Comparison of ENCODE assay signal across 13 mouse cellular contexts in the genomic region with DNA sequence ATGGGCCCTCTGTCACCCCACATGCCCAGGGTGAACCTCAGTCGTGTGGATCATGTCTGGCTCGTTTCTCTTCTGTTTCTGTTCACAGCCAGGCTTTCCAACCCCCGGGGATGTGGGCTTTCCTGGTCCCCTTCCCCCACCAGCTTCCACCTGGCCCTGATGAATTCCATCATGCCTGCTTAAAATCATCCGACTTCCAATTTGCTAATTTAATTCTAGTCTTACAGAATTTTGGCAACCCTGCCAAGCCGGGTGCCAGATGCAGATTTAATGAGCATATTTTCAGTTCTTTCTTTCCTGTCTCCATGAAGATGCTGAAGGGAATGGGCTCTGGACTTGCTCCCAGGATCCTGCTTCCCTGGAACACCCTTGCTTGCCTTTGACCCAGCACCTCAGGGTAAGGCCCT. TPM values are rescaled to one million over a fixed set of nuclear protein-coding genes. Genes with fewer than 3 reads are reported as not detected.
A peak's percentile ranks its signal among the peaks of the same experiment; 100 is the strongest.
DNase-seq lines count a peak whose midpoint lies in the region; ATAC-seq and TF ChIP-seq lines count a peak whose summit lies in the region.
"Had no signal": no experiment of that assay in that cellular context is flagged by ENCODE, and none has a peak within 500 bp of the region (broad histone marks: within the 10 kb centered on the region; RNA-seq: fewer than 3 reads in every experiment).

No protein-coding gene starts in this region.

- no peaks in the 10 kb centered on the region for H3K9me3 ChIP-seq in midbrain, embryonic 16.5 days (replicated peaks; ENCODE audit: control insufficient read depth, low read length, poor library complexity, severe bottlenecking)
- no peaks in the 10 kb centered on the region for H3K9me3 ChIP-seq in midbrain, embryonic 13.5 days
- H3K9me3 ChIP-seq in stomach, embryonic 16.5 days (replicated peaks; ENCODE audit: control insufficient read depth, low read length): no peaks in the 10 kb centered on the region
- H3K9me3 ChIP-seq: liver, embryonic 15.5 days; midbrain, embryonic 15.5 days had no signal

- no peaks in the 10 kb centered on the region for H3K36me3 ChIP-seq in midbrain, embryonic 16.5 days (ENCODE audit: control insufficient read depth, insufficient read depth, low read length)
- no peaks in the 10 kb centered on the region for H3K36me3 ChIP-seq in midbrain, embryonic 13.5 days
- no peaks in the 10 kb centered on the region for H3K36me3 ChIP-seq in stomach, embryonic 16.5 days (ENCODE audit: control insufficient read depth, insufficient read depth, low read length)
- H3K36me3 ChIP-seq: liver, embryonic 15.5 days; midbrain, embryonic 15.5 days had no signal

- no peaks in the 10 kb centered on the region; the same call in 1 of the 2 replicates for H3K4me1 ChIP-seq in midbrain, embryonic 16.5 days (ENCODE audit: control insufficient read depth, insufficient read depth, low read length)
- H3K4me1 ChIP-seq in midbrain, embryonic 13.5 days (replicated peaks): no peaks in the 10 kb centered on the region
- peaks cover 3% of the 10 kb centered on the region; the same call in 1 of the 2 replicates for H3K4me1 ChIP-seq in stomach, embryonic 16.5 days (ENCODE audit: control insufficient read depth, insufficient read depth, low read length)
- H3K4me1 ChIP-seq: liver, embryonic 15.5 days; midbrain, embryonic 15.5 days had no signal

- TF ChIP-seq CTCF in left cerebral cortex, adult 2 months (IDR thresholded peaks at IDR 0.05): no peak

- 43% methylated on average over 5 of the region's 5 CpGs for WGBS in midbrain, embryonic 16.5 days
- 61% methylated on average over 5 of the region's 5 CpGs for WGBS in midbrain, embryonic 13.5 days
- WGBS in stomach, embryonic 16.5 days: 37% methylated on average over 5 of the region's 5 CpGs

- H3K4me3 ChIP-seq in midbrain, embryonic 16.5 days (ENCODE audit: low read depth, low read length): no peak overlapping the region
- no peak overlapping the region for H3K4me3 ChIP-seq in midbrain, embryonic 13.5 days (replicated peaks)
- no peak overlapping the region for H3K4me3 ChIP-seq in left cerebral cortex, adult 2 months
- H3K4me3 ChIP-seq in stomach, embryonic 16.5 days (replicated peaks; ENCODE audit: low read length): no peak overlapping the region
- H3K4me3 ChIP-seq: liver, embryonic 15.5 days; midbrain, embryonic 15.5 days had no signal

- DNase-seq in frontal cortex, postnatal 14 days (ENCODE audit: low spot score in 2 of 2): peak; percentile 68 to 74
- peak; percentile 60 to 66 for DNase-seq in left cerebral cortex, adult 2 months (ENCODE audit: extremely low spot score in 1 of 2, low spot score in 2 of 2)
- no peak for DNase-seq in thymus, adult 18-20 months
- no peak for DNase-seq in c-Kit-positive CD71-positive TER-119-positive erythroid progenitor cells, embryonic 14.5 days (ENCODE audit: low spot score)
- DNase-seq in cerebellum, adult 9-10 months: no peak
- DNase-seq: heart, adult 18-20 months; kidney, postnatal 36 days had no signal

- H3K9ac ChIP-seq in midbrain, embryonic 16.5 days (ENCODE audit: low read depth, low read length): no peak overlapping the region
- no peak overlapping the region for H3K9ac ChIP-seq in midbrain, embryonic 13.5 days (replicated peaks)
- no peak overlapping the region for H3K9ac ChIP-seq in stomach, embryonic 16.5 days (ENCODE audit: low read length)
- H3K9ac ChIP-seq: liver, embryonic 15.5 days; midbrain, embryonic 15.5 days had no signal

- no peaks in the 10 kb centered on the region for H3K27me3 ChIP-seq in midbrain, embryonic 16.5 days (ENCODE audit: control insufficient read depth, insufficient read depth, low read depth, low read length)
- H3K27me3 ChIP-seq in midbrain, embryonic 13.5 days: no peaks in the 10 kb centered on the region
- H3K27me3 ChIP-seq in stomach, embryonic 16.5 days (ENCODE audit: control insufficient read depth, insufficient read depth, low read length): no peaks in the 10 kb centered on the region
- H3K27me3 ChIP-seq: liver, embryonic 15.5 days; midbrain, embryonic 15.5 days had no signal

- H3K4me2 ChIP-seq in midbrain, embryonic 16.5 days (ENCODE audit: low read length): no peak overlapping the region
- H3K4me2 ChIP-seq in midbrain, embryonic 13.5 days (replicated peaks): no peak overlapping the region
- no peak overlapping the region for H3K4me2 ChIP-seq in stomach, embryonic 16.5 days (ENCODE audit: low read depth, low read length)
- H3K4me2 ChIP-seq: liver, embryonic 15.5 days; midbrain, embryonic 15.5 days had no signal

- H3K27ac ChIP-seq in midbrain, embryonic 16.5 days (ENCODE audit: low read length): peak overlapping the region; percentile 35; the same call in 1 of the 2 replicates
- H3K27ac ChIP-seq in midbrain, embryonic 13.5 days: no peak overlapping the region
- H3K27ac ChIP-seq in left cerebral cortex, adult 2 months: peak overlapping the region; percentile 85
- 0 out of 2 replicates have a peak overlapping the region, but pooled peaks have one; percentile 6 for H3K27ac ChIP-seq in stomach, embryonic 16.5 days (ENCODE audit: low read length)
- H3K27ac ChIP-seq: liver, embryonic 15.5 days; midbrain, embryonic 15.5 days had no signal

- intact Hi-C loops in left cerebral cortex, adult 2 months (cut with DNase I): no loop called here

- ATAC-seq in midbrain, embryonic 16.5 days: no peak
- no peak for ATAC-seq in midbrain, embryonic 13.5 days
- ATAC-seq in stomach, embryonic 16.5 days (ENCODE audit: insufficient read depth, low FRiP score): no peak
- ATAC-seq: midbrain, embryonic 15.5 days had no signal

RNA-seq across cellular contexts. Expression of a gene that starts 19.7 kb away (rescaled TPM):
- not detected in 2 replicates for polyA plus RNA-seq in midbrain, embryonic 16.5 days (2015; fragmentation: Nextera tagmentation; extraction: Ambion mirVana)
- polyA plus RNA-seq in midbrain, embryonic 13.5 days (2015; fragmentation: Nextera tagmentation; extraction: Ambion mirVana): not detected in 2 replicates
- total RNA-seq in left cerebral cortex, adult 2 months (2021): not detected
- not detected in 2 replicates for polyA plus RNA-seq in stomach, embryonic 16.5 days (2015; fragmentation: Nextera tagmentation; extraction: Ambion mirVana)
- total RNA-seq: heart, adult 18-20 months had no signal
- polyA plus RNA-seq: liver, embryonic 15.5 days; midbrain, embryonic 15.5 days; testis, adult 2 months had no signal

Comparison
In these comparisons a context has a peak if more than half of its experiments do, and no peak if none do; other contexts are left out.
1. DNase-seq: peak in frontal cortex, postnatal 14 days (2 of 2) and left cerebral cortex, adult 2 months (2 of 2); none in thymus, adult 18-20 months (0 of 2), c-Kit-positive CD71-positive TER-119-positive erythroid progenitor cells, embryonic 14.5 days (single experiment) and cerebellum, adult 9-10 months (single experiment).